Mouse (Mus musculus) left cerebral cortex, adult 11 months (tissue): ENCODE results near the gene Gm2696.

Experiments used
- DNase-seq: peaks from one replicate; pipeline ENCODE4 v3.0.0; 2022; ENCODE audit warnings: low spot score

Gm2696 gene

GRCm38 (mm10) chr10:77847538-77847937 is 33.1 kb downstream of the Gm2696 start:
- DNase-seq = no peak

GRCm38 (mm10) chr10:77852559-77852958 is 38.1 kb downstream of the Gm2696 start, which contains the start of gene Gm10318:
Gene Gm10318 (plus strand): TSS chr10:77852859.
- no peak for DNase-seq

GRCm38 (mm10) chr10:77861675-77862074 is 47.2 kb downstream of the Gm2696 start, which contains the start of gene Gm3285:
Gene Gm3285 (plus strand): TSS chr10:77861975.
- no peak for DNase-seq

GRCm38 (mm10) chr10:77864067-77864761 is 49.7 kb downstream of the Gm2696 start:
- DNase-seq = no peak

GRCm38 (mm10) chr10:77864762-77865143 is 50.3 kb downstream of the Gm2696 start:
- DNase-seq = no peak

- DNase-seq = no peak
Measured at GRCm38 (mm10) chr10:77867546-77867945, 53.1 kb downstream of the Gm2696 start.

DNA sequence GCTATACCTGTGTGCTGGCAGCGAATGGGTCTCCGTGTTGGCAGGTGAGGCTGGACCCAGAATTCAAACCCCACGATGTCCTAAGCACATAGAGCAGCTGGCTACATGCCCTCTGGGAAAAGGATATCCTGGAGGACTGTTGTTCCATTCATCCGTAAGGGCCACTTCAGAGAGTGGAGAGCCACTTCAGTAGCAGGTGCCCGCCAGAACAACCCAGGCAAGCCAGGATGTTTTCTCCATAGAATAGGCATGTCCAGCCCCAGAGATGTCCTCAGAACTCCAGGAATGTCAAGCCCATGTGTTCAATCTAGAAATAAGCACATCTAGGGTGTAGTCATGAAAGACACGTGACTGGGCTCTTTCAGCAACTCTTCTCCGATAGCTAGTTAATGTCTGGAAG is 55.2 kb downstream of the Gm2696 start:
- DNase-seq = no peak

DNA sequence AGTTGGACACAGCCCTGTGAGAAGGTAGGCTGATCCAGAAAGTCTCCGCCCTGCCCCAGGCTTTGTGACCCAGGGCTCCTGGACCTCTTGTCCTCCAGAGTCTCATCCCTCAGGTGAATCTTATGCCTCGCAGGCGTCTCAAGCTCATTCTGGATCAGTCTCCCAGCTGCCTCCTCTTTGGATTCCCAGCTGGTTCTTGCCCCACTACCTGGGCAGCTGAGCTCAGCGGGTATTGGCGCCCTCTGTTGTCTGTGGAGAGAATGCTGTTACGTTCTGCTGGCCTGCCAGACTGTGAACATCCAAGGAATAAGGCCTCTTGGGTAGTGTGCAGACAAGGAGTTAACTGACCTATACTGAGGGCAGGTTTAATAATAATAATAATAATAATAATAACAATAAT is 64.5 kb downstream of the Gm2696 start:
- no peak for DNase-seq

- DNase-seq = no peak
Measured at GRCm38 (mm10) chr10:77880305-77880704, 65.8 kb downstream of the Gm2696 start.

- DNase-seq = no peak
Measured at GRCm38 (mm10) chr10:77882553-77882952, 68.1 kb downstream of the Gm2696 start.
